Mouse (Mus musculus): ENCODE data around the gene Fitm2. TPM values are rescaled to one million over a fixed set of nuclear protein-coding genes. Genes with fewer than 3 reads are reported as not detected.

The Fitm2 gene
- polyA plus RNA-seq, 1 experiment from 2014 or later = 9.8 TPM

Other genes with a start within 250 kb of the Fitm2 start
- 0.32 and 0.59 TPM in 2 replicates for gene Jph2, start 74.6 kb downstream of the Fitm2 start, polyA plus RNA-seq (2016; fragmentation: Nextera tagmentation; extraction: Ambion mirVana)
- gene Oser1, start 47.9 kb downstream of the Fitm2 start, polyA plus RNA-seq (2016; fragmentation: Nextera tagmentation; extraction: Ambion mirVana) = 92.7 and 99.9 TPM in 2 replicates
- gene Gdap1l1, start 34.2 kb downstream of the Fitm2 start, polyA plus RNA-seq (2016; fragmentation: Nextera tagmentation; extraction: Ambion mirVana) = 20.0 and 30.2 TPM in 2 replicates
- gene R3hdml, start 19.7 kb upstream of the Fitm2 start, polyA plus RNA-seq (2016; fragmentation: Nextera tagmentation; extraction: Ambion mirVana) = not detected in 2 replicates
- 0.02 TPM in 1 of 2 replicates, not detected in the other for gene Hnf4a, start 34.2 kb upstream of the Fitm2 start, polyA plus RNA-seq (2016; fragmentation: Nextera tagmentation; extraction: Ambion mirVana)
- 29.9 and 38.4 TPM in 2 replicates for gene Ttpal, start 129.7 kb upstream of the Fitm2 start, polyA plus RNA-seq (2016; fragmentation: Nextera tagmentation; extraction: Ambion mirVana)
- gene Serinc3, start 172.5 kb upstream of the Fitm2 start, polyA plus RNA-seq (2016; fragmentation: Nextera tagmentation; extraction: Ambion mirVana) = 24.7 and 28.7 TPM in 2 replicates
- 163 and 190 TPM in 2 replicates for gene Pkig, start 185.8 kb upstream of the Fitm2 start, polyA plus RNA-seq (2016; fragmentation: Nextera tagmentation; extraction: Ambion mirVana)

All from midbrain, embryonic 10.5 days (tissue).